Mouse (Mus musculus): ENCODE measurements around the gene Tiam1. TPM values are rescaled to one million over a fixed set of nuclear protein-coding genes. Genes with fewer than 3 reads are reported as not detected.

Tiam1 gene
- polyA plus RNA-seq, 1 experiment from 2014 or later: 10.7 TPM

DNA sequence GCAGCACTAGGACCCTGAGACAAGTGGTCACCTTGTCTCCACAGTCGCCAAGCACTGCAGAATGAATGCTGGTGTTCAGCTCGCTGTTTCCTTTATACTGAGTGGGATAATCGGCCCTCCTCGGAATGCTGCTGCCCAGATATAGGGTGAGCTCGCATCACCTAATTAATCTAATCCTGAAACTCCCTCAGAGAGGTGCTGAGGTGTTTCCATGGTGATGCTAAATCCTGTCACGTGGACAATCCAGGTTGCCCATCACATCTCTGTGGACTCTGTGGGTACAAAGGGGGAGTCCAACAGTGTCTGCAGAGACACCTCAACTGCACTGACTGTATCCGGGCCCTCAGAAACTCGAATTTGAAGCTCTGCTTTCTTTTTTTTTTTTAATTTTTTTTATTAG is 27.8 kb upstream of the Tiam1 start:
- Histone ChIP-seq H3K4me3 (no peak overlapping the region), H3K36me3 (no peaks in the 10 kb centered on the region), H3K27me3 (replicated peaks) (0 out of 2 replicates have a peak, but pooled peaks cover 5% of the 10 kb centered on the region), H3K9ac (no peak overlapping the region), H3K9me3 (no peaks in the 10 kb centered on the region), H3K4me2 (no peak overlapping the region), H3K4me1 (peaks cover 13% of the 10 kb centered on the region), H3K27ac (replicated peaks) (no peak overlapping the region)
- WGBS: 66% methylated on average over 8 of the region's 8 CpGs
- no peak for ATAC-seq (ENCODE audit: extremely low read depth, insufficient number of reproducible peaks, low FRiP score, low TSS enrichment)

DNA sequence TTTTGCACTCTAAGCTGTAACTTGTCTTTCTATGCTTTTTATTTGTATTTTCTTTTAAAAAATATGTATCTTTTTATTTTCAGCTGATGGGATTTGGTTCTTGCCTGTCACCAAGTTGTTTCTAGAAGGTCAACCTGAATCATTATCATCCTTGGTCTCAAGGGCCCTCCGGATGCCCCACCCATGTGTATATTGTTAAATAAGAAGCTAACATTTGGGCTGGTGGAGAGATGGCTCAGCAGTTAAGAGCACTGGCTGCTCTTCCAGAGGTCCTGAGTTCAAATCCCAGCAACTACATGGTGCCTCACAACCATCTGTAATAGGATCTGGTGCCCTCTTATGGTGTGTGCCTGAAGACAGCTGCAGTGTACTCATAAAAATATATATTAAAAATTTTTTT is 27.1 kb upstream of the Tiam1 start:
- peaks cover 10% of the 10 kb centered on the region; the same call in 1 of the 2 replicates for H3K4me1 ChIP-seq
- no peak overlapping the region for H3K27ac ChIP-seq (replicated peaks)
- no peak for ATAC-seq (ENCODE audit: extremely low read depth, insufficient number of reproducible peaks, low FRiP score, low TSS enrichment)
- H3K9ac ChIP-seq: no peak overlapping the region
- no peaks in the 10 kb centered on the region for H3K36me3 ChIP-seq
- H3K9me3 ChIP-seq: no peaks in the 10 kb centered on the region
- H3K27me3 ChIP-seq (replicated peaks): 0 out of 2 replicates have a peak, but pooled peaks cover 5% of the 10 kb centered on the region
- WGBS: 76% methylated on average over 1 of the region's 1 CpGs
- no peak overlapping the region for H3K4me2 ChIP-seq
- H3K4me3 ChIP-seq: no peak overlapping the region

DNA sequence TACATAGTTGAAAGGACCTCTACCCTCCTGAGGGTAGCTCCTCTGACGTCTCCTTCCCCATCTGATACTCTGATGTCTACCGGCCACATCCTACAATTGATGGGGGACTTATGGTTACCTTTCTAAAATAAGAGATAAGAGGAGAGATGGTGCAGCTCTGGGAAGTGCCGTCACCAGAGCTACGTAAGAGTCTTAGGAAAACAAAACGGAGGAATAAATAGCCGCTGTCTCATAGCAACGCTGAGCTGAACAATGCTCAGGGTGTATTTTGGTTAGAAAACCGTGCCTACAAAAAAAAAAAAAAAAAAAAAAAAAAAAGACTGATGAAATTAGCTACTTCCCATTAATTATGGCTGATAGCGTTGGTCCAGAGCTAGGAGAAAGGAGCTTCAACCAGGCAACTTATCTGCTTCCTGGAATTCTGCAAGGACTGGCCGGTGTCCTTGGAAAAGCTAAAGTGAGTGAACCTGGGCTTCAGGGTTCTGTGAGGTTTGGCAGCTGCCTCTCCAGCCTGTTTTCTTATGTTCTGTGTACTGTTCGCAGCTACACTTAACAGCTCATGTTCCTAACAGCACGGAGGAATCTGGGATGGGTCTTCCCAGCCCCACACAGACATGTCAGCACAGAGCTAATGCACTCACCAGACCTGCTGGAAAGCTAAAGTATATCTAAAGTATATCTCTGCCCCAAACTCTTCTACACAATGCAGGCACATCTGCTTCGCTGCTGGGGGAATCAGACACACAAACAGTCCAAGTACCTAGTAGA is 26.5 kb upstream of the Tiam1 start:
- H3K36me3 ChIP-seq: no peaks in the 10 kb centered on the region

DNA sequence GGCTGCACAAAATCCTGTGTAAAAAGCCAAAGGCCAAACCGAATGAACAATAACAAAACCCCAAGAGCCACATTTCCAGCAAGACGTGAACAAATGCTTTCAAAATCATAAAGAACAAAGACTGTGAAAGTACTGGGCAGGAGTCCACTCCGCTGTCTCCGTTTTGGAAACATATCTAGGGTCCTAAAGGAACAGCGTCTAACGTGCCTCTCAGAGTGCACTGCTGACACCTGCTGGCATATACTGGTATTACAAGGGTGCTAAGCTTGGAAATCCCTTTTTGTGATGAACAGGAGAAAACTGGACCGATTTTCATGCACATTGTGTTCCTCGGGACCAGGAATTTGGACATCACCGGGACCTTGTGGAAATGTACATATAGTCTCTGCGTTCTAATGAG is 24.1 kb upstream of the Tiam1 start:
- no peaks in the 10 kb centered on the region for H3K36me3 ChIP-seq
- H3K9ac ChIP-seq: no peak overlapping the region
- H3K27me3 ChIP-seq (replicated peaks): 0 out of 2 replicates have a peak, but pooled peaks cover 5% of the 10 kb centered on the region
- H3K4me2 ChIP-seq: no peak overlapping the region
- no peak for ATAC-seq (ENCODE audit: extremely low read depth, insufficient number of reproducible peaks, low FRiP score, low TSS enrichment)
- WGBS: 33% methylated on average over 10 of the region's 10 CpGs
- H3K27ac ChIP-seq (replicated peaks): no peak overlapping the region
- peaks cover 10% of the 10 kb centered on the region; the same call in 1 of the 2 replicates for H3K4me1 ChIP-seq
- H3K9me3 ChIP-seq: no peaks in the 10 kb centered on the region
- H3K4me3 ChIP-seq: no peak overlapping the region

More for the DNA sequence above, 26.5 kb upstream of the Tiam1 start:
- Histone ChIP-seq H3K27ac (replicated peaks) (no peak overlapping the region), H3K4me2 (peak overlapping the region; percentile 16; the same call in 1 of the 2 replicates), H3K9ac (0 out of 2 replicates have a peak overlapping the region, but pooled peaks have one; percentile 40), H3K4me3 (no peak overlapping the region), H3K9me3 (no peaks in the 10 kb centered on the region), H3K27me3 (replicated peaks) (0 out of 2 replicates have a peak, but pooled peaks cover 5% of the 10 kb centered on the region), H3K4me1 (peaks cover 10% of the 10 kb centered on the region; the same call in 1 of the 2 replicates)
- ATAC-seq (ENCODE audit: extremely low read depth, insufficient number of reproducible peaks, low FRiP score, low TSS enrichment): no peak
- WGBS: 38% methylated on average over 13 of the region's 13 CpGs

DNA sequence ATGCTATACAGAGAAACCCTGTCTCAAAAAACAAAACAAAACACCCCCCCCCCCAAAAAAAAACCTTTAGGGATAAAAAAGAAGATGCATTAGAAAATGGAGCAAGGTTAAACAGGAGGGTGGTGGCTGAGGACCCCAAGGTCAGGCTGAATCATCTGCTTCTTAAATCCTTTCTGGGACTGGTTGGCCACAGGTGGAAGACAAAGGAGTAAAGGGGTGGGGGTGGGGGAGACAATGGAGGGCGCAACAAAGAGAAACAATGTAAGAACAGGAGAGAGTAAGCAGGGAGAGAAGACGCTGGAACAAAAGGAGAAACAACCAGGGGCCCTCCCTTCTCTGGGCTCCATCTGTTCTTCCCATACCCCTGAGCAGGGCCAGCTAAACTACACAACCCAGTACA is 21.9 kb upstream of the Tiam1 start:
- H3K4me3 ChIP-seq: no peak overlapping the region
- 74% methylated on average over 2 of the region's 2 CpGs for WGBS
- peaks cover 10% of the 10 kb centered on the region; the same call in 1 of the 2 replicates for H3K4me1 ChIP-seq
- H3K27ac ChIP-seq (replicated peaks): no peak overlapping the region
- no peak for ATAC-seq (ENCODE audit: extremely low read depth, insufficient number of reproducible peaks, low FRiP score, low TSS enrichment)
- no peaks in the 10 kb centered on the region for H3K36me3 ChIP-seq
- no peak overlapping the region for H3K9ac ChIP-seq
- H3K27me3 ChIP-seq (replicated peaks): 0 out of 2 replicates have a peak, but pooled peaks cover 5% of the 10 kb centered on the region
- no peak overlapping the region for H3K4me2 ChIP-seq
- H3K9me3 ChIP-seq: no peaks in the 10 kb centered on the region

DNA sequence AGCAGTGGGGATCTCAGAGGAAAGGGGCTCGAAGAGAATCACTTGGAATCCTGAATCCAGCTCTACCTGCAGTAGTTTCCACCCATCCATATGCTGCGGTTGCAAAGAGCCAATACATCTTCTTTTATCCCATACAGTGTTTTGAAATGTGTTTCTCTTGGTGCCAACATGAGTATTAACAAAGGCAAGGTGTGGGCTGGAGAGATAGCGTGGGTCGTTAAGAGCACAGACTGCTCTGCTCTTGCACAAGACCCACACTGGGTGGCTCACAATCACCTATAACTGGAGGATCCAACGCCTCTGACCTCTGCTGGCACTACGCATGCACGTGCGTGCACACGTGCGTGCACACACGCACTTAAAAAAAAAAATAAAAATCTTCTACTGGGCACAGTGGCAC is 21.4 kb upstream of the Tiam1 start:
- Histone ChIP-seq H3K4me2 (no peak overlapping the region), H3K9ac (no peak overlapping the region), H3K27me3 (replicated peaks) (0 out of 2 replicates have a peak, but pooled peaks cover 5% of the 10 kb centered on the region), H3K36me3 (no peaks in the 10 kb centered on the region), H3K4me3 (no peak overlapping the region), H3K4me1 (peaks cover 5% of the 10 kb centered on the region; the same call in 1 of the 2 replicates), H3K9me3 (no peaks in the 10 kb centered on the region), H3K27ac (replicated peaks) (no peak overlapping the region)
- ATAC-seq (ENCODE audit: extremely low read depth, insufficient number of reproducible peaks, low FRiP score, low TSS enrichment): no peak
- WGBS: 77% methylated on average over 11 of the region's 11 CpGs

DNA sequence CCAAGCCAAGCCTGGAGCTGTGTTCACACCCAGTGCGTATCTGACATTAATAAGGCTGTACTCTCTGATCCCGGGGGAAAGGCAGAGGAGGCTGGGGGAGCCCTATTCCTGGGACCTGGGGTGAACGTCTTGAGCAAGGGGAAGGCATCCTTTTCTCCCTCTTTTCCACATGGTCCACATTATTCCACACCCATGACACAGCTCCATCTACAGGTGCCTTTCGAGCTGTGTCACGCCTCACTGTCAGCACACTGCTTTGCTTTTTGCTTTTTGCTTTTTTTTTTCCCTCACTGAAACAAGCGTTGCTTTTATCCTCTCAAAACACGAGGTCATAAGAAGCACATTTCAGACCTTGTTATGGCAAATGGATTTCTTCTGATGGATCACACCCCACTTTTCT is 11.5 kb upstream of the Tiam1 start:
- Histone ChIP-seq H3K27me3 (replicated peaks) (no peaks in the 10 kb centered on the region), H3K4me1 (peaks cover 7% of the 10 kb centered on the region), H3K27ac (replicated peaks) (no peak overlapping the region), H3K9me3 (no peaks in the 10 kb centered on the region), H3K9ac (no peak overlapping the region; the same call in 1 of the 2 replicates), H3K4me2 (no peak overlapping the region), H3K4me3 (no peak overlapping the region), H3K36me3 (no peaks in the 10 kb centered on the region)
- no peak for ATAC-seq (ENCODE audit: extremely low read depth, insufficient number of reproducible peaks, low FRiP score, low TSS enrichment)
- WGBS: 50% methylated on average over 7 of the region's 7 CpGs

DNA sequence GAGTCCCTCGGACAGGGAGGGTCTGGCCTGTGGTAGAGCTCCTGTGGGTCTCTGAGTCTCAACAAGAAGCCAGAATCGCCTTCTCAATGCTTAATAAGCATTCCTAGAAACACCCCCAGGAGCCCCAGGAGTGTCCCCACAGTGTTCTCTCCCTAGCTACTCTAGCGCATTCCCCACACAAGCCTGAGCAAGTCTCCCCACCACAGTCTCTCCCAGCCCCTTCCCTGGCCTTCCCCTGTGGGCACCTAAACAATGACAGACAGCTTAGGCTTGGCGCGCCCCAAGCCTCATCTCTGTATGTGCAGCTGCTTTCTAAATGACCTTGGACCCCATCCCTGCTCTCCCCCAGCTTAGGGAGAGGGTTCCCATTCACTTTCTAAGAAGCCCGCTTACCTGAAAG is 7.3 kb upstream of the Tiam1 start:
- Histone ChIP-seq H3K27ac (replicated peaks) (no peak overlapping the region), H3K9me3 (no peaks in the 10 kb centered on the region), H3K4me1 (peaks cover 16% of the 10 kb centered on the region), H3K4me2 (no peak overlapping the region), H3K4me3 (no peak overlapping the region), H3K9ac (no peak overlapping the region), H3K36me3 (no peaks in the 10 kb centered on the region), H3K27me3 (replicated peaks) (no peaks in the 10 kb centered on the region)
- WGBS: 85% methylated on average over 6 of the region's 6 CpGs
- ATAC-seq (ENCODE audit: extremely low read depth, insufficient number of reproducible peaks, low FRiP score, low TSS enrichment): no peak

DNA sequence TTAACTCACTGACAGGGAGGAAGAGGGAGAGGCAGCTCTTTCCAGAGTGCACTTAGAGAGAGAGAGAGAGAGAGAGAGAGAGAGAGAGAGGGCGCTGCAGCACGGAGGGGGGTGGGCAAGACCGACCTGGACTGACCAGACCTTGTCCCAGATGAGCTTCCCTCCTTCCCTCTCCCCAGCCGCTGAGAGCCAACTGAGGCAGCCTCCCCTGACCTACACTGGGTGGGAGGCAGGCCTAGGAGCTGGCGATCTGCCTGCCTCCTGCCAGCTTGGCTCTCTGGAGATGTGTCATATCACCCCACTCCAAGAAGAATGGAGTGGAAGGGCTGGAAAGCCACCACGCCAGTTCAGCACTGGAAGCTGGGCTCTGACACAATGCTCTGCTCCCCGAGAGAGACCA is 6.6 kb upstream of the Tiam1 start:
- Histone ChIP-seq H3K4me1 (peaks cover 16% of the 10 kb centered on the region), H3K9ac (peak overlapping the region; percentile 28; the same call in 1 of the 2 replicates), H3K27me3 (replicated peaks) (no peaks in the 10 kb centered on the region), H3K36me3 (no peaks in the 10 kb centered on the region), H3K9me3 (no peaks in the 10 kb centered on the region), H3K4me2 (0 out of 2 replicates have a peak overlapping the region, but pooled peaks have one; percentile 18), H3K27ac (replicated peaks) (0 out of 2 replicates have a peak overlapping the region, but pooled peaks have one; percentile 28), H3K4me3 (no peak overlapping the region)
- 29% methylated on average over 7 of the region's 7 CpGs for WGBS
- ATAC-seq (ENCODE audit: extremely low read depth, insufficient number of reproducible peaks, low FRiP score, low TSS enrichment): no peak

DNA sequence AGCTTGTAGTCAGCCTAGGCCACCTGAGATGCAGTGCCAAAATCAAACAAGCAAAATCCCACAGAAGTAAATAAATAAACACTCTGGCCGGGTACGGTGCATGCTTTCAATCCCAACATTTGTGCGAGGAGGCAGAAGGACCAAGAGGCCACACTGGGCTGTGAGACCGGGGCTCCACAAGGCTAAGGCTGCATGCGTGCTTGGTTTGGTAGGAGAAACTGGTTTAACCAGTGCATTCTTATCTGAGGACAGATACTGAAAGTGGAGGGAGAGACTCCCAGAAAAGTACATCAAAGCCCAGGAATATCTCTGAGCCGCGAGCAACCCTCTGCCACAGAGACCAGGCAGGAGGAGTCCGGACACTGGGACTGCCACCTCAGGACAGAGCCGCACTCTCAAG is 5.8 kb upstream of the Tiam1 start:
- ATAC-seq (ENCODE audit: extremely low read depth, insufficient number of reproducible peaks, low FRiP score, low TSS enrichment): no peak
- Histone ChIP-seq H3K4me3 (no peak overlapping the region), H3K27me3 (replicated peaks) (no peaks in the 10 kb centered on the region), H3K9ac (peak overlapping the region; percentile 61), H3K27ac (replicated peaks) (no peak overlapping the region), H3K9me3 (no peaks in the 10 kb centered on the region), H3K4me2 (peak overlapping the region; percentile 3; the same call in 1 of the 2 replicates), H3K36me3 (no peaks in the 10 kb centered on the region), H3K4me1 (peaks cover 24% of the 10 kb centered on the region)
- 47% methylated on average over 9 of the region's 9 CpGs for WGBS

DNA sequence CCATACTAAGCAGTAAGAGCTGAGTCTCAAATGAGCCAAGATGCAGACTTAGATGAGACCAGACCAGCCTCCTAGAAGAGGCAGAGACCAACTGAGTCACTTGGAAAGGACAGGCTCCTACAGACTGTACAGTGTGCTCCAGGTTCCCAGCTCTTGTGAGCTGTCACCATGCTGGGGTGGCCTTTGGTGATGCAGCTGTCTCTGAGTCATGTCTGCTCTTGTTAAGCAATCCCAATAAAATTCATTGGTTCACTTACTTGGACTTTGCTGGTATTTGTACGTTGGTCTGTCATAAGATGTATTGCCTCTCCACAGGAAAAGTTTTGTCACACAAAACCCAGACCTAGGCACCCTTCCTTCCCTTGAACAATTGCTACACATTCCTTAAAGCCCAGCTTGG is 1.7 kb upstream of the Tiam1 start:
- Histone ChIP-seq H3K4me3 (no peak overlapping the region), H3K4me1 (peaks cover 29% of the 10 kb centered on the region), H3K9me3 (no peaks in the 10 kb centered on the region), H3K9ac (no peak overlapping the region; the same call in 1 of the 2 replicates), H3K36me3 (no peaks in the 10 kb centered on the region), H3K4me2 (peak overlapping the region; percentile 100; the same call in 1 of the 2 replicates), H3K27ac (replicated peaks) (no peak overlapping the region), H3K27me3 (replicated peaks) (no peaks in the 10 kb centered on the region)
- ATAC-seq (ENCODE audit: extremely low read depth, insufficient number of reproducible peaks, low FRiP score, low TSS enrichment): no peak
- WGBS: 94% methylated on average over 1 of the region's 1 CpGs
